Mouse (Mus musculus): ENCODE measurements around the gene Gpm6b. TPM values are rescaled to one million over a fixed set of nuclear protein-coding genes. Genes with fewer than 3 reads are reported as not detected.

Gpm6b gene
- polyA plus RNA-seq, 1 experiment from 2014 or later: 7.6 TPM

DNA sequence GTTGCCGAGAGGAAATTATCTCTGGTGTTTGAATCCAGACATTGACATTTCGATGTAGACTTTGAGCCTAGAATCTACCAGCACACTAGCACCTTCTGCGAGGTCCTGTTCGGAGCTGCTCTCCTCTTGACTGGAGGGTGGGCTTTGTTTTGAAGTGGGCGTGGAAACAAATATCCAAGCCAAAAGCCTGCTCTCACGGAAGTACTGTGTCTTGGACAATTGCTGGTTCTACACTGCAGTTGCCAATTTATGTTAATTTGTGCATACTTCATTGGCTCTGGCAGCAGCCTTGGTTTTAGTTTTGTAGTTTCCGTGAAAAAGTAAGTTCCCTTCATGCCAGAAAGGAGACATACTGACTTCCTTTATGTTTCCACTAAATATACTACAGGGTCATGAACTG lies 2.0 kb downstream of the Gpm6b start:
- Histone ChIP-seq H3K4me1 (replicated peaks; ENCODE audit: control insufficient read depth, insufficient read depth, low read length) (no peaks in the 10 kb centered on the region), H3K4me2 (replicated peaks; ENCODE audit: low read depth) (no peak overlapping the region), H3K9ac (ENCODE audit: low read depth, low read length) (no peak overlapping the region), H3K27ac (ENCODE audit: low read depth, low read length) (no peak overlapping the region), H3K36me3 (ENCODE audit: control insufficient read depth, insufficient read depth) (no peaks in the 10 kb centered on the region), H3K9me3 (ENCODE audit: control insufficient read depth) (no peaks in the 10 kb centered on the region), H3K27me3 (replicated peaks; ENCODE audit: control insufficient read depth, insufficient read depth, low read length) (peaks cover 14% of the 10 kb centered on the region; the same call in 1 of the 2 replicates), H3K4me3 (ENCODE audit: low read depth, low read length) (no peak overlapping the region)
- no peak for ATAC-seq
- WGBS: 73% methylated on average over 7 of the region's 7 CpGs
- no peak for TF ChIP-seq CTCF (IDR thresholded peaks at IDR 0.05; ENCODE audit: low read depth)

- H3K36me3 ChIP-seq (ENCODE audit: control insufficient read depth, insufficient read depth): no peaks in the 10 kb centered on the region
- TF ChIP-seq CTCF (IDR thresholded peaks at IDR 0.05; ENCODE audit: low read depth): no peak
- no peak overlapping the region for H3K9ac ChIP-seq (ENCODE audit: low read depth, low read length)
These were observed 4.7 kb downstream of the Gpm6b start for GRCm38 (mm10) chrX:166243261-166243885.

DNA sequence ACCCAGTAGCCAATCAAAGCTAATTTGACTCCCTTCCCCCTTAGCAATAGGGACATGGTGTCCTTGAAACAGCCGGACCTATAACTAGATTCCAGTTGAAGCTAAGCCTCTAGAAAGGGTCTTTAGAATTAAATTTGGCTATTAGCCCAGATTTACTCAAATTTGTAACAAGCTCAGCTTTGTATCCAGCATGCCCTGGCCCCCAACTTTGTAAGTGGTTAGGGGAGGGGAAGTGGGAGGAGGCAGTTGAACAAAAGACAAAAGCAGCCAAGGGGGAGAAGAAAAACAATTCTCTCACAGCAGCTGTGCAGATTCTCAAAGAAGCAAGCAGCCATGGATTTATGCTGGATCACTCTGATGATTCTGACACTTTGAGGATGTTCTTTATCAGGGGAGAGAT lies 32.8 kb downstream of the Gpm6b start:
- TF ChIP-seq CTCF (IDR thresholded peaks at IDR 0.05; ENCODE audit: low read depth): no peak
- Histone ChIP-seq H3K4me2 (replicated peaks; ENCODE audit: low read depth) (no peak overlapping the region), H3K4me3 (ENCODE audit: low read depth, low read length) (no peak overlapping the region), H3K27ac (ENCODE audit: low read depth, low read length) (no peak overlapping the region), H3K36me3 (ENCODE audit: control insufficient read depth, insufficient read depth) (no peaks in the 10 kb centered on the region), H3K9ac (ENCODE audit: low read depth, low read length) (no peak overlapping the region), H3K4me1 (replicated peaks; ENCODE audit: control insufficient read depth, insufficient read depth, low read length) (no peaks in the 10 kb centered on the region), H3K27me3 (replicated peaks; ENCODE audit: control insufficient read depth, insufficient read depth, low read length) (no peaks in the 10 kb centered on the region), H3K9me3 (ENCODE audit: control insufficient read depth) (no peaks in the 10 kb centered on the region)
- ATAC-seq: no peak
- 59% methylated on average over 1 of the region's 1 CpGs for WGBS

More at GRCm38 (mm10) chrX:166243261-166243885, 4.7 kb downstream of the Gpm6b start:
- ATAC-seq: no peak
- H3K4me2 ChIP-seq (replicated peaks; ENCODE audit: low read depth): no peak overlapping the region
- no peak overlapping the region for H3K27ac ChIP-seq (ENCODE audit: low read depth, low read length)
- 69% methylated on average over 4 of the region's 4 CpGs for WGBS
- no peaks in the 10 kb centered on the region for H3K4me1 ChIP-seq (replicated peaks; ENCODE audit: control insufficient read depth, insufficient read depth, low read length)
- H3K27me3 ChIP-seq (replicated peaks; ENCODE audit: control insufficient read depth, insufficient read depth, low read length): peaks cover 4% of the 10 kb centered on the region; the same call in 1 of the 2 replicates
- H3K4me3 ChIP-seq (ENCODE audit: low read depth, low read length): no peak overlapping the region
- no peaks in the 10 kb centered on the region for H3K9me3 ChIP-seq (ENCODE audit: control insufficient read depth)

DNA sequence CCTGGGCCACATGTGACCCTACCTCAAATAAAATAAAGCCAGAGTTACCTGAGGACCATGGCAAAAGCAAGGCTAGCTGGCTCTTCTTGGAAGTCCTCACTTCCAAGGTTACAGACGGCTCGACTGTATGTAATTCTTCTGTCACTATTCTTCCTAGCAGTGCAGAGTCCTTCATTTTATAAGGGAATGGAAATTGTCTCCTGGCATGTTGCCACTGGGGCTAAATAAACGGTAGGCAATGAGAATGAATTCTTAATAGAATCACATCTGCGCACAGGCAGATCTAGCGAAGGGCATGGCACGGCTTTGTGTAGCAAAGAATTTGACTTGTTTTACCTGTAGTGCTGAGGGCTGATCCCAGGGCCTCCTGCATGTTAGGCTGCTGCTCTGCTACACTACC lies 33.9 kb downstream of the Gpm6b start:
- no peak overlapping the region for H3K9ac ChIP-seq (ENCODE audit: low read depth, low read length)
- no peaks in the 10 kb centered on the region for H3K36me3 ChIP-seq (ENCODE audit: control insufficient read depth, insufficient read depth)
- H3K4me2 ChIP-seq (replicated peaks; ENCODE audit: low read depth): no peak overlapping the region
- no peak overlapping the region for H3K4me3 ChIP-seq (ENCODE audit: low read depth, low read length)
- ATAC-seq: no peak
- no peaks in the 10 kb centered on the region for H3K27me3 ChIP-seq (replicated peaks; ENCODE audit: control insufficient read depth, insufficient read depth, low read length)
- no peak for TF ChIP-seq CTCF (IDR thresholded peaks at IDR 0.05; ENCODE audit: low read depth)
- H3K27ac ChIP-seq (ENCODE audit: low read depth, low read length): no peak overlapping the region
- 74% methylated on average over 6 of the region's 6 CpGs for WGBS
- no peaks in the 10 kb centered on the region for H3K4me1 ChIP-seq (replicated peaks; ENCODE audit: control insufficient read depth, insufficient read depth, low read length)
- H3K9me3 ChIP-seq (ENCODE audit: control insufficient read depth): no peaks in the 10 kb centered on the region

DNA sequence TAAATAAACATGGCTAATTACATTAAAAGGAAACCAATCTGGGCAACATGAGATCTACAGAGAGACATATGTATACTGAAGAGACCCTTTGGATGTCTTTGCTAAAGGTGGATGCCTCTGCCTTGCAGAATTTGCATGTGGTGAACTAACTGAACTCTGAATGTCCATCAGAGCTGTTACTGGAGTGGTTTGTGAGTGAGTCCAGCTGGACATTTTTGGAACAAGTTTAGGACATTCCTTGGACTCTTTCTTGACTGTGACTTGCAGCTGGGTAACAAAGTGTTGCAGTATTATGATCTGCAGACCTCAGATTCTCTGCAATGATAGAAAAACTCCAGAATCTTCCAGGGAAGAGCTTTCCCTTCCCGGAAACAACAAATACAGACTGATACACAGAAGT lies 41.1 kb downstream of the Gpm6b start:
- H3K36me3 ChIP-seq (ENCODE audit: control insufficient read depth, insufficient read depth): no peaks in the 10 kb centered on the region
- no peak for ATAC-seq
- no peaks in the 10 kb centered on the region for H3K4me1 ChIP-seq (replicated peaks; ENCODE audit: control insufficient read depth, insufficient read depth, low read length)
- H3K4me3 ChIP-seq (ENCODE audit: low read depth, low read length): no peak overlapping the region
- H3K4me2 ChIP-seq (replicated peaks; ENCODE audit: low read depth): no peak overlapping the region
- no peak for TF ChIP-seq CTCF (IDR thresholded peaks at IDR 0.05; ENCODE audit: low read depth)
- WGBS: 68% methylated on average over 1 of the region's 1 CpGs
- no peak overlapping the region for H3K9ac ChIP-seq (ENCODE audit: low read depth, low read length)
- H3K9me3 ChIP-seq (ENCODE audit: control insufficient read depth): no peaks in the 10 kb centered on the region
- no peak overlapping the region for H3K27ac ChIP-seq (ENCODE audit: low read depth, low read length)
- no peaks in the 10 kb centered on the region for H3K27me3 ChIP-seq (replicated peaks; ENCODE audit: control insufficient read depth, insufficient read depth, low read length)

- 57% methylated on average over 9 of the region's 9 CpGs for WGBS
- H3K27ac ChIP-seq (ENCODE audit: low read depth, low read length): no peak overlapping the region
- no peaks in the 10 kb centered on the region for H3K27me3 ChIP-seq (replicated peaks; ENCODE audit: control insufficient read depth, insufficient read depth, low read length)
- no peak for TF ChIP-seq CTCF (IDR thresholded peaks at IDR 0.05; ENCODE audit: low read depth)
- H3K9ac ChIP-seq (ENCODE audit: low read depth, low read length): no peak overlapping the region
- no peak overlapping the region for H3K4me3 ChIP-seq (ENCODE audit: low read depth, low read length)
- no peaks in the 10 kb centered on the region for H3K9me3 ChIP-seq (ENCODE audit: control insufficient read depth)
- no peaks in the 10 kb centered on the region for H3K4me1 ChIP-seq (replicated peaks; ENCODE audit: control insufficient read depth, insufficient read depth, low read length)
- H3K36me3 ChIP-seq (ENCODE audit: control insufficient read depth, insufficient read depth): no peaks in the 10 kb centered on the region
- no peak overlapping the region for H3K4me2 ChIP-seq (replicated peaks; ENCODE audit: low read depth)
- no peak for ATAC-seq
These were observed 48.2 kb downstream of the Gpm6b start for GRCm38 (mm10) chrX:166286760-166287483.

Measured in intestine, postnatal 0 days (tissue).